Mouse (Mus musculus): Measurements from ENCODE around the gene R3hcc1l.
A peak's percentile ranks its signal among the peaks of the same experiment; 100 is the strongest.

R3hcc1l gene

GRCm38 (mm10) chr19:42558701-42559100 is 40.1 kb downstream of the R3hcc1l start:
- DNase-seq = no peak

GRCm38 (mm10) chr19:42561991-42562390 is 43.4 kb downstream of the R3hcc1l start:
- peak; percentile 23 for DNase-seq

- no peak for DNase-seq
Observed at GRCm38 (mm10) chr19:42562981-42563380, 44.4 kb downstream of the R3hcc1l start.

GRCm38 (mm10) chr19:42563726-42564270 is 45.2 kb downstream of the R3hcc1l start:
- DNase-seq = no peak

GRCm38 (mm10) chr19:42566283-42567019 is 47.9 kb downstream of the R3hcc1l start:
- DNase-seq = no peak

GRCm38 (mm10) chr19:42567020-42567419 is 48.5 kb downstream of the R3hcc1l start:
- DNase-seq = no peak

- no peak for DNase-seq
Observed at GRCm38 (mm10) chr19:42569076-42569475, 50.5 kb downstream of the R3hcc1l start.

GRCm38 (mm10) chr19:42571291-42571690 is 52.7 kb downstream of the R3hcc1l start:
- no peak for DNase-seq

- DNase-seq = no peak
Observed at GRCm38 (mm10) chr19:42575317-42575716, 56.8 kb downstream of the R3hcc1l start.

- no peak for DNase-seq
Observed at GRCm38 (mm10) chr19:42576856-42577255, 58.3 kb downstream of the R3hcc1l start.

- no peak for DNase-seq
Observed at GRCm38 (mm10) chr19:42578631-42579030, 60.1 kb downstream of the R3hcc1l start.

- DNase-seq = no peak
Observed at GRCm38 (mm10) chr19:42580701-42581100, 62.1 kb downstream of the R3hcc1l start.

GRCm38 (mm10) chr19:42582811-42583370 is 64.3 kb downstream of the R3hcc1l start:
- no peak for DNase-seq

GRCm38 (mm10) chr19:42583677-42584076 is 65.1 kb downstream of the R3hcc1l start:
- DNase-seq = no peak

GRCm38 (mm10) chr19:42584188-42584587 is 65.6 kb downstream of the R3hcc1l start:
- DNase-seq = no peak

GRCm38 (mm10) chr19:42587704-42588103 is 69.1 kb downstream of the R3hcc1l start:
- DNase-seq = no peak

- no peak for DNase-seq
Observed at GRCm38 (mm10) chr19:42589246-42589645, 70.7 kb downstream of the R3hcc1l start.

- no peak for DNase-seq
Observed at GRCm38 (mm10) chr19:42591534-42591933, 73.0 kb downstream of the R3hcc1l start.

GRCm38 (mm10) chr19:42593456-42593855 is 74.9 kb downstream of the R3hcc1l start:
- no peak for DNase-seq

GRCm38 (mm10) chr19:42595066-42595465 is 76.5 kb downstream of the R3hcc1l start:
- DNase-seq = peak; percentile 33

GRCm38 (mm10) chr19:42597286-42597685 is 78.7 kb downstream of the R3hcc1l start:
- DNase-seq = no peak

GRCm38 (mm10) chr19:42597896-42598295 is 79.3 kb downstream of the R3hcc1l start:
- no peak for DNase-seq

GRCm38 (mm10) chr19:42599891-42600290 is 81.3 kb downstream of the R3hcc1l start:
- no peak for DNase-seq

GRCm38 (mm10) chr19:42600591-42600990 is 82.0 kb downstream of the R3hcc1l start:
- no peak for DNase-seq
